Mouse (Mus musculus) MEL (cell line): ENCODE data around the gene Atp8b2. TPM values are rescaled to one million over a fixed set of nuclear protein-coding genes. Genes with fewer than 3 reads are reported as not detected.

Source experiments
- DNase-seq: peaks from one replicate; pipeline ENCODE4 v3.0.0; 2011; ENCODE audit warnings: low read depth, low spot score
- H3K27ac ChIP-seq: 2 replicates; pipeline ENCODE4 v1.5.1; 2012; ENCODE audit warnings: low read depth, mild to moderate bottlenecking, control low read depth, low read length, moderate library complexity; ENCODE audit not compliant: control insufficient read depth
- H3K27me3 ChIP-seq, 2 experiments: fragments of 150-350 bp in 1 of 2; sonication (generic) in 1 of 2; 2 replicates each; pipeline ENCODE4 v1.6.1; 2012; ENCODE audit warnings: low read length in 2 of 2, mild to moderate bottlenecking in 2 of 2, improper control_type of control experiment in 1 of 2, moderate library complexity in 1 of 2; ENCODE audit not compliant: insufficient read depth in 2 of 2, control insufficient read depth in 1 of 2
- H3K36me3 ChIP-seq, 2 experiments: 2 replicates each; pipeline ENCODE4 v1.6.1; 2012 to 2014; ENCODE audit warnings: low read length in 2 of 2, improper control_type of control experiment in 1 of 2, inconsistent platforms in 1 of 2, mild to moderate bottlenecking in 1 of 2; ENCODE audit not compliant: insufficient read depth in 2 of 2, control insufficient read depth in 1 of 2
- H3K4me1 ChIP-seq, 2 experiments: fragments of 150-350 bp in 1 of 2; sonication (generic) in 1 of 2; 2 replicates each; pipeline ENCODE4 v1.6.1; 2012; ENCODE audit warnings: low read length in 2 of 2, improper control_type of control experiment in 1 of 2, mild to moderate bottlenecking in 1 of 2; ENCODE audit not compliant: insufficient read depth in 2 of 2, control insufficient read depth in 1 of 2
- H3K4me3 ChIP-seq, 2 experiments: fragments of 150-350 bp in 1 of 2; sonication (generic) in 1 of 2; 2 replicates each; pipeline ENCODE4 v1.5.1; 2012; ENCODE audit warnings: low read depth in 2 of 2, low read length in 2 of 2, mild to moderate bottlenecking in 2 of 2, moderate library complexity in 2 of 2, control low read depth in 1 of 2, improper control_type of control experiment in 1 of 2; ENCODE audit not compliant: control insufficient read depth in 1 of 2, insufficient read depth in 1 of 2
- H3K79me2 ChIP-seq: 2 replicates; pipeline ENCODE4 v1.6.1; 2012; ENCODE audit warnings: mild to moderate bottlenecking, low read length, moderate library complexity; ENCODE audit not compliant: control insufficient read depth, poor library complexity, insufficient read depth
- H3K9ac ChIP-seq: 2 replicates; pipeline ENCODE4 v1.6.1; 2012; ENCODE audit warnings: low read depth, mild to moderate bottlenecking, control low read depth, low read length, moderate library complexity; ENCODE audit not compliant: control insufficient read depth, poor library complexity, severe bottlenecking
- H3K9me3 ChIP-seq: fragments of 150-350 bp; sonication (generic); replicated peaks from 2 replicates; pipeline ENCODE4 v1.6.1; 2012; ENCODE audit warnings: mild to moderate bottlenecking, low read length, improper control_type of control experiment, moderate library complexity; ENCODE audit not compliant: insufficient read depth
- BHLHE40 ChIP-seq: IDR thresholded peaks from 2 replicates; pipeline ENCODE4 v1.6.1; 2012; ENCODE audit warnings: low read depth, mild to moderate bottlenecking, inconsistent platforms, low read length, improper control_type of control experiment, borderline replicate concordance
- CHD1 ChIP-seq: IDR thresholded peaks from 2 replicates; pipeline ENCODE4 v1.6.1; 2012; ENCODE audit warnings: low read depth, mild to moderate bottlenecking, inconsistent platforms, low read length, improper control_type of control experiment
- CTCF ChIP-seq, 3 experiments: IDR thresholded peaks in 2 of 3; conservative IDR thresholded peaks in 1 of 3; 2 replicates each; pipeline ENCODE4 v1.5.1; 2011 to 2012; ENCODE audit warnings: low read length in 3 of 3, low read depth in 2 of 3, mild to moderate bottlenecking in 2 of 3, improper control_type of control experiment in 1 of 3, inconsistent platforms in 1 of 3, mixed read lengths in 1 of 3, moderate library complexity in 1 of 3; ENCODE audit not compliant: control insufficient read depth in 1 of 3, insufficient read depth in 1 of 3, poor library complexity in 1 of 3, severe bottlenecking in 1 of 3
- E2F4 ChIP-seq: IDR thresholded peaks from 2 replicates; pipeline ENCODE4 v1.6.1; 2011; ENCODE audit warnings: low read depth, low read length, improper control_type of control experiment, borderline replicate concordance
- HCFC1 ChIP-seq: IDR thresholded peaks from 2 replicates; pipeline ENCODE4 v1.6.1; 2012; ENCODE audit warnings: low read depth, mild to moderate bottlenecking, inconsistent platforms, low read length, improper control_type of control experiment, moderate library complexity
- MAFK ChIP-seq: IDR thresholded peaks from 2 replicates; pipeline ENCODE4 v1.6.1; 2011; ENCODE audit warnings: low read depth, mild to moderate bottlenecking, low read length, improper control_type of control experiment, borderline replicate concordance
- MAX ChIP-seq: IDR thresholded peaks from 2 replicates; pipeline ENCODE4 v1.6.1; 2011; ENCODE audit warnings: low read length, improper control_type of control experiment
- MAZ ChIP-seq: IDR thresholded peaks from 2 replicates; pipeline ENCODE4 v1.6.1; 2012; ENCODE audit warnings: low read depth, mild to moderate bottlenecking, inconsistent platforms, low read length, improper control_type of control experiment
- MXI1 ChIP-seq: IDR thresholded peaks from 2 replicates; pipeline ENCODE4 v1.6.1; 2011; ENCODE audit warnings: mild to moderate bottlenecking, low read depth, low read length, improper control_type of control experiment
- MYB ChIP-seq: IDR thresholded peaks from 2 replicates; pipeline ENCODE4 v1.6.1; 2011; ENCODE audit warnings: mild to moderate bottlenecking, low read depth, low read length, improper control_type of control experiment
- MYC ChIP-seq: IDR thresholded peaks from 2 replicates; pipeline ENCODE4 v1.6.1; 2011; ENCODE audit warnings: low read depth, mild to moderate bottlenecking, low read length, improper control_type of control experiment, moderate library complexity
- NRF1 ChIP-seq: IDR thresholded peaks from 2 replicates; pipeline ENCODE4 v1.6.1; 2014; ENCODE audit warnings: low read depth, mild to moderate bottlenecking, inconsistent platforms, low read length, improper control_type of control experiment, moderate library complexity; ENCODE audit not compliant: poor library complexity, insufficient read depth, severe bottlenecking
- POLR2A ChIP-seq, 2 experiments: IDR thresholded peaks; 2 replicates each; pipeline ENCODE4 v1.6.1; 2011 to 2012; ENCODE audit warnings: low read length in 2 of 2, mild to moderate bottlenecking in 2 of 2, control low read depth in 1 of 2, improper control_type of control experiment in 1 of 2, low read depth in 1 of 2, moderate library complexity in 1 of 2; ENCODE audit not compliant: control insufficient read depth in 1 of 2, insufficient read depth in 1 of 2, poor library complexity in 1 of 2
- POLR2AphosphoS2 ChIP-seq: IDR thresholded peaks from 2 replicates; pipeline ENCODE4 v1.6.1; 2011; ENCODE audit warnings: low read length, improper control_type of control experiment
- POLR2AphosphoS5 ChIP-seq: IDR thresholded peaks from 2 replicates; pipeline ENCODE4 v1.6.1; 2012; ENCODE audit warnings: low read depth, borderline replicate concordance, mild to moderate bottlenecking, inconsistent platforms, low read length, moderate library complexity, mixed read lengths
- RCOR1 ChIP-seq: IDR thresholded peaks from 2 replicates; pipeline ENCODE4 v1.6.1; 2012; ENCODE audit warnings: low read depth, mild to moderate bottlenecking, inconsistent platforms, low read length, improper control_type of control experiment
- SIN3A ChIP-seq: IDR thresholded peaks from 2 replicates; pipeline ENCODE4 v1.6.1; 2012; ENCODE audit warnings: low read length, improper control_type of control experiment, inconsistent platforms
- SMC3 ChIP-seq: IDR thresholded peaks from 2 replicates; pipeline ENCODE4 v1.6.1; 2011; ENCODE audit warnings: low read depth, low read length, improper control_type of control experiment
- TAL1 ChIP-seq: IDR thresholded peaks from 2 replicates; pipeline ENCODE4 v1.6.1; 2012; ENCODE audit warnings: mild to moderate bottlenecking, inconsistent platforms, low read length, moderate library complexity, mixed read lengths
- TBP ChIP-seq: IDR thresholded peaks from 2 replicates; pipeline ENCODE4 v1.8.0; 2011; ENCODE audit warnings: low read depth, low read length, improper control_type of control experiment
- USF1 ChIP-seq: IDR thresholded peaks from 2 replicates; pipeline ENCODE4 v1.6.1; 2014; ENCODE audit warnings: low read depth, mild to moderate bottlenecking, inconsistent platforms, low read length, improper control_type of control experiment, moderate library complexity
- USF2 ChIP-seq, 2 experiments: IDR thresholded peaks; 2 replicates each; pipeline ENCODE4 v1.6.1; 2011 to 2012; ENCODE audit warnings: improper control_type of control experiment in 2 of 2, low read length in 2 of 2, borderline replicate concordance in 1 of 2, inconsistent platforms in 1 of 2, low read depth in 1 of 2, mild to moderate bottlenecking in 1 of 2; ENCODE audit not compliant: insufficient read depth in 1 of 2
- ZC3H11A ChIP-seq: IDR thresholded peaks from 2 replicates; pipeline ENCODE4 v1.6.1; 2012; ENCODE audit warnings: low read depth, mild to moderate bottlenecking, inconsistent platforms, low read length, improper control_type of control experiment
- ZKSCAN1 ChIP-seq: IDR thresholded peaks from 2 replicates; pipeline ENCODE4 v1.6.1; 2012; ENCODE audit warnings: low read depth, mild to moderate bottlenecking, inconsistent platforms, low read length, improper control_type of control experiment, moderate library complexity
- ZMIZ1 ChIP-seq: IDR thresholded peaks from 2 replicates; pipeline ENCODE4 v1.6.1; 2012; ENCODE audit warnings: low read depth, mild to moderate bottlenecking, inconsistent platforms, low read length, improper control_type of control experiment, moderate library complexity
- polyA plus RNA-seq, 2 experiments: library from polyadenylated mRNA; stranded (reverse) in 1 of 2; unstranded in 1 of 2; fragments of >175 nt in 1 of 2; fragments of >200 nt in 1 of 2; gene quantifications; 2 replicates each; pipeline versions ENCODE4 v1.2.1 to v1.2.4; 2012; ENCODE audit warnings: low replicate concordance in 2 of 2, low read depth in 1 of 2; ENCODE audit not compliant: insufficient read length in 2 of 2, insufficient read depth in 1 of 2, missing spikeins in 1 of 2
- total RNA-seq: library from RNA; depleted of rRNA; stranded (reverse); fragments of 300-350 nt; gene quantifications from 2 replicates; pipeline ENCODE4 v1.2.3, GENCODE M21; 2012

The Atp8b2 gene
- total and polyA plus RNA-seq, 3 experiments, result 27.1 to 44.7 TPM; not detected in 1

- no peak overlapping the region for H3K27ac ChIP-seq
- no peaks in the 10 kb centered on the region for H3K9me3 ChIP-seq
- no peak overlapping the region for H3K4me3 ChIP-seq
- H3K9ac ChIP-seq, result no peak overlapping the region
- H3K36me3 ChIP-seq, result peaks cover 19 to 28% of the 10 kb centered on the region in 2 experiments
- peak; percentile 34 for DNase-seq
- H3K79me2 ChIP-seq, result peaks cover 10% of the 10 kb centered on the region
- TF ChIP-seq TAL1, result no peak
- H3K4me1 ChIP-seq, result peaks cover 4 to 6% of the 10 kb centered on the region in 2 experiments; a peak in 3 of 4 replicates
- no peaks in the 10 kb centered on the region for H3K27me3 ChIP-seq
Observed at GRCm38 (mm10) chr3:89999830-90000229, 36.5 kb upstream of the Atp8b2 start.

GRCm38 (mm10) chr3:89999090-89999489, 35.8 kb upstream of the Atp8b2 start:
- H3K9me3 ChIP-seq, result no peaks in the 10 kb centered on the region
- peak overlapping the region; percentile 82 for H3K27ac ChIP-seq
- no peaks in the 10 kb centered on the region for H3K27me3 ChIP-seq
- peaks cover 19 to 26% of the 10 kb centered on the region in 2 experiments for H3K36me3 ChIP-seq
- peak overlapping the region; percentile 87 for H3K9ac ChIP-seq
- no peak for TF ChIP-seq CHD1
- TF ChIP-seq TBP, result no peak
- no peak for DNase-seq
- peaks cover 10% of the 10 kb centered on the region for H3K79me2 ChIP-seq
- peak overlapping the region; percentile 74 to 92 for H3K4me3 ChIP-seq
- H3K4me1 ChIP-seq, result peaks cover 4 to 6% of the 10 kb centered on the region in 2 experiments; a peak in 3 of 4 replicates

- Histone ChIP-seq H3K36me3 (peaks cover 19 to 24% of the 10 kb centered on the region in 2 experiments), H3K27ac (peak within 1 kb of the TSS; percentile 82), H3K9me3 (no peaks in the 10 kb centered on the region)
- TF ChIP-seq MXI1 (peak; percentile 94), MAX (peak; percentile 84), SMC3 (no peak), POLR2A (IDR thresholded peaks at IDR 0.05; ENCODE audit: control insufficient read depth in 1 of 2, insufficient read depth in 1 of 2, low read depth in 1 of 2, low read length in 2 of 2, poor library complexity in 1 of 2) (peak; percentile 90 to 98), RCOR1 (peak; percentile 10; the same call in 1 of the 2 replicates), HCFC1 (peak; percentile 91), NRF1 (0 out of 2 replicates have a peak, but pooled peaks have one; percentile 34), MYC (peak; percentile 91), ZC3H11A (no peak), MYB (no peak), ZKSCAN1 (peak; percentile 85), ZMIZ1 (peak; percentile 95), USF2 (IDR thresholded peaks at IDR 0.05; ENCODE audit: borderline replicate concordance in 1 of 2, insufficient read depth in 1 of 2, low read depth in 1 of 2, low read length in 2 of 2) (no peak), BHLHE40 (peak; percentile 30; the same call in 1 of the 2 replicates), E2F4 (no peak), POLR2AphosphoS2 (peak; percentile 100), USF1 (peak; percentile 29; the same call in 1 of the 2 replicates), CTCF (IDR thresholded peaks at IDR 0.05 in 2 of 3, conservative IDR thresholded peaks at IDR 0.05 in 1 of 3; ENCODE audit: control insufficient read depth in 1 of 3, insufficient read depth in 1 of 3, low read depth in 2 of 3, low read length in 3 of 3, poor library complexity in 1 of 3, severe bottlenecking in 1 of 3) (no peak), POLR2AphosphoS5 (peak; percentile 92; the same call in 1 of the 2 replicates), CHD1 (peak; percentile 92), SIN3A (peak; percentile 94), MAZ (peak; percentile 82; the same call in 1 of the 2 replicates), MAFK (no peak; the same call in 1 of the 2 replicates)
Observed at GRCm38 (mm10) chr3:89998612-89999054, 35.3 kb upstream of the Atp8b2 start, which contains the start of gene Hax1. Gene Hax1 (minus strand): TSS chr3:89998780.

More at GRCm38 (mm10) chr3:89998612-89999054, 35.3 kb upstream of the Atp8b2 start, which contains the start of gene Hax1:
- DNase-seq, result peak; percentile 99
- Histone ChIP-seq H3K9ac (peak within 1 kb of the TSS; percentile 87), H3K4me1 (peaks cover 4 to 6% of the 10 kb centered on the region in 2 experiments; a peak in 3 of 4 replicates), H3K79me2 (peaks cover 10% of the 10 kb centered on the region), H3K4me3 (peak within 1 kb of the TSS; percentile 74 to 92), H3K27me3 (no peaks in the 10 kb centered on the region)
